Mouse (Mus musculus) intestine, embryonic 16.5 days (tissue): ENCODE measurements around the gene Fgf2. TPM values are rescaled to one million over a fixed set of nuclear protein-coding genes. Genes with fewer than 3 reads are reported as not detected.

Source experiments
- polyA plus RNA-seq: library from polyadenylated mRNA; unstranded; fragments of >200 nt; fragmentation: Nextera tagmentation; extraction: Ambion mirVana; gene quantifications from 2 replicates; pipeline ENCODE4 v1.2.1, GENCODE M21; 2015

Fgf2 gene
- polyA plus RNA-seq, 1 experiment from 2014 or later = 2.1 TPM

Other genes starting within 250 kb of the Fgf2 start
- gene Il2, start 222.4 kb upstream of the Fgf2 start, polyA plus RNA-seq = 0.28 and 0.29 TPM in 2 replicates
- not detected in 2 replicates for gene Il21, start 115.7 kb upstream of the Fgf2 start, polyA plus RNA-seq
- gene Bbs12, start 35.8 kb upstream of the Fgf2 start, polyA plus RNA-seq = 3.9 and 4.3 TPM in 2 replicates
- 1.1 and 1.9 TPM in 2 replicates for gene Cetn4, start 35.6 kb upstream of the Fgf2 start, polyA plus RNA-seq
- gene Spata5, start 71.5 kb downstream of the Fgf2 start, polyA plus RNA-seq = 22.1 and 26.2 TPM in 2 replicates
- 10.1 and 11.2 TPM in 2 replicates for gene Nudt6, start 71.9 kb downstream of the Fgf2 start, polyA plus RNA-seq